Mouse (Mus musculus) liver, embryonic 14.5 days (tissue): ENCODE measurements around the gene Slc38a11.

Experiments used
- CTCF ChIP-seq: IDR thresholded peaks from 2 replicates; pipeline ENCODE4 v1.5.1; 2016; ENCODE audit warnings: antibody characterized with exemption, low read depth, control low read depth
- EP300 ChIP-seq: IDR thresholded peaks from 2 replicates; pipeline ENCODE4 v1.6.1; 2016; ENCODE audit warnings: antibody characterized with exemption, low read depth

GRCm38 (mm10) chr2:65275443-65276061 is 88.3 kb downstream of the Slc38a11 start:
- TF ChIP-seq EP300: no peak
- no peak for TF ChIP-seq CTCF
